Mouse (Mus musculus) neural tube, embryonic 13.5 days (tissue): ENCODE measurements at regions not wholly inside any gene's neighbourhood (a gene's known extent, or its start where the extent isn't known, plus 50 kb on each side); places are given as distances from the start of the nearest gene placed in this dataset.
A peak's percentile ranks its signal among the peaks of the same experiment; 100 is the strongest.

Source experiments
- ATAC-seq: fragments of 200-750 bp; cut with Nextera tagmentation; 2 replicates; pipeline ENCODE4 v1.8.0; 2017; ENCODE audit warnings: low read depth, mild to moderate bottlenecking, moderate TSS enrichment, moderate library complexity
- H3K27ac ChIP-seq: fragments of 300-500 bp; sonication (generic); replicated peaks from 2 replicates; pipeline ENCODE4 v1.5.1; 2015; ENCODE audit warnings: moderate library complexity, mild to moderate bottlenecking, inconsistent platforms
- H3K27me3 ChIP-seq: fragments of 300-500 bp; sonication (generic); 2 replicates; pipeline ENCODE4 v1.6.1; 2015; ENCODE audit warnings: mild to moderate bottlenecking, inconsistent platforms
- H3K36me3 ChIP-seq: fragments of 300-500 bp; sonication (generic); 2 replicates; pipeline ENCODE4 v1.6.1; 2015; ENCODE audit warnings: mild to moderate bottlenecking, inconsistent platforms
- H3K4me1 ChIP-seq: fragments of 300-500 bp; sonication (generic); replicated peaks from 2 replicates; pipeline ENCODE4 v1.6.1; 2015; ENCODE audit warnings: inconsistent platforms
- H3K4me2 ChIP-seq: fragments of 300-500 bp; sonication (generic); 2 replicates; pipeline ENCODE4 v1.6.1; 2015; ENCODE audit warnings: inconsistent platforms, mild to moderate bottlenecking, moderate library complexity
- H3K4me3 ChIP-seq: fragments of 300-500 bp; sonication (generic); 2 replicates; pipeline ENCODE4 v1.5.1; 2015; ENCODE audit warnings: mild to moderate bottlenecking, inconsistent platforms
- H3K9ac ChIP-seq: fragments of 300-500 bp; sonication (generic); 2 replicates; pipeline ENCODE4 v1.6.1; 2015; ENCODE audit warnings: moderate library complexity, mild to moderate bottlenecking, inconsistent platforms
- H3K9me3 ChIP-seq: fragments of 300-500 bp; sonication (generic); 2 replicates; pipeline ENCODE4 v1.6.1; 2016; ENCODE audit warnings: inconsistent platforms
- WGBS: fragments of 180-500 bp; shearing (Covaris S2); methylation state at CpG from one replicate; pipeline ENCODE4 v1.1.7; 2015; 5-methylcytosine and 5-hydroxymethylcytosine counted together

GRCm38 (mm10) chr15:59804821-59805220 is 211.6 kb downstream of the 4933412E24Rik start:
- H3K27me3 ChIP-seq = no peaks in the 10 kb centered on the region
- no peak overlapping the region for H3K9ac ChIP-seq
- no peaks in the 10 kb centered on the region for H3K36me3 ChIP-seq
- 86% methylated on average over 2 of the region's 2 CpGs for WGBS
- no peaks in the 10 kb centered on the region for H3K4me1 ChIP-seq
- H3K4me2 ChIP-seq = no peak overlapping the region
- no peak for ATAC-seq
- peaks cover 4% of the 10 kb centered on the region; the same call in 1 of the 2 replicates for H3K9me3 ChIP-seq
- H3K27ac ChIP-seq = no peak overlapping the region
- no peak overlapping the region for H3K4me3 ChIP-seq

GRCm38 (mm10) chr15:59804394-59804793 is 212.0 kb downstream of the 4933412E24Rik start:
- Histone ChIP-seq H3K27ac (no peak overlapping the region), H3K36me3 (no peaks in the 10 kb centered on the region), H3K4me2 (no peak overlapping the region), H3K4me3 (no peak overlapping the region), H3K4me1 (no peaks in the 10 kb centered on the region), H3K9ac (no peak overlapping the region), H3K9me3 (peaks cover under 1% of the 10 kb centered on the region; the same call in 1 of the 2 replicates), H3K27me3 (no peaks in the 10 kb centered on the region)
- ATAC-seq = no peak
- WGBS = 88% methylated on average over 7 of the region's 7 CpGs

DNA sequence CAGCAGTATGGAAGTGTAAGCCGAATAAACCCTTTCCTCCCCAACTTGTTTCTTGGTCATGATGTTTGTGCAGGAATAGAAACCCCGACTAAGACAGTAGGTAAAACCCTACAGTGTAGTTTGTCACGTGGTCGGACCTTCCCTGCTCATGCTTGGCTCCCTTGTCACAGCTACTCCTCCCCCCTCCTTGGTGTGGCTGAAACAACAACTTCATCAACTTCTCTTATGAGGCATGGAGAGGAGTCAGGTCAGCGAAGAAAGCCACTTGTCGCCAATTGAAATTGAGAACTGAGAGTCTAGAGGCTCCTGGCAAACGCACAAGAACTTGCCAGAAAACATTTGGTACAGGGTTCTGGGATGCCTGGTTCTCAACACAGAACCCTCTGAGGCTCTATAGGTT is 214.1 kb downstream of the 4933412E24Rik start:
- H3K4me1 ChIP-seq = no peaks in the 10 kb centered on the region
- no peak overlapping the region for H3K9ac ChIP-seq
- WGBS = 91% methylated on average over 6 of the region's 7 CpGs
- H3K27me3 ChIP-seq = no peaks in the 10 kb centered on the region
- no peak overlapping the region for H3K4me3 ChIP-seq
- no peak overlapping the region for H3K27ac ChIP-seq
- no peaks in the 10 kb centered on the region for H3K36me3 ChIP-seq
- no peak overlapping the region for H3K4me2 ChIP-seq
- no peaks in the 10 kb centered on the region for H3K9me3 ChIP-seq
- ATAC-seq = no peak

DNA sequence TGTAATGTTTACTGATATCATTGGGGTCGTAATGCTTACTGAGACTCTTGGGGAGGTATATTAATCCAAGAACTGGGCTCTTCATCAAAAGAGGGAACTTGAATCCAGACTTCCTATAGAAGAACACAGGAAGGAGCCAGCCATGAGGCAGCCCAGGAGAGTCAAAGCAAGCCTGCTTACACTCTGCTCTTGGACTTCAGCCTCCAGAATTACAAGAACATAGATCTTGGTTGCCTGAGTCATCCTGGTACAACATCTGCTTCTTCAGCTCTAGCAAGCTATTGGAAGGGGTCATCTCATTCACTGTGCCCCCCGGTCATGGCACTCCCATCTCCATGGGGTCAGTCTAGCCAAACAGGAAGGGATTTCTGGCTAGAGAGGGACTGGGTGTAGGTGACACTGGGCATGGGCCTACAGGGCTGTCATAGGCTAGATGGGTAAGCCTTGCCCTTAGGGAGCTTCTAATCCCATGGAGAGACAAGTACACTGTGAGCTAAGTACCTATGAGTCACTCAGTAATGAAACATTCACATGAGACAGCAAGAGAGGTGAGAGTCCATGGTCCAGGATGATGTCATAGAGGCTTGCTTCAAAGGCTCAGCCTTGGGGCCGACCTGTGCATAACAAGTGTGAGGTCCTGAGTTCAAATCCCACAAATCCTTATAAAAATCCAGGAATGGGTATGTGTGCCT is 217.1 kb downstream of the 4933412E24Rik start:
- no peaks in the 10 kb centered on the region for H3K27me3 ChIP-seq
- H3K4me2 ChIP-seq = no peak overlapping the region
- no peaks in the 10 kb centered on the region for H3K9me3 ChIP-seq
- WGBS = 93% methylated on average over 3 of the region's 3 CpGs
- no peak overlapping the region for H3K9ac ChIP-seq
- no peak for ATAC-seq
- H3K36me3 ChIP-seq = no peaks in the 10 kb centered on the region
- H3K27ac ChIP-seq = no peak overlapping the region
- no peak overlapping the region for H3K4me3 ChIP-seq
- H3K4me1 ChIP-seq = no peaks in the 10 kb centered on the region

GRCm38 (mm10) chr15:59798486-59798885 is 217.9 kb downstream of the 4933412E24Rik start:
- no peak overlapping the region for H3K4me3 ChIP-seq
- H3K4me1 ChIP-seq = no peaks in the 10 kb centered on the region
- H3K27me3 ChIP-seq = no peaks in the 10 kb centered on the region
- no peaks in the 10 kb centered on the region for H3K36me3 ChIP-seq
- H3K9me3 ChIP-seq = no peaks in the 10 kb centered on the region
- H3K27ac ChIP-seq = no peak overlapping the region
- no peak overlapping the region for H3K4me2 ChIP-seq
- H3K9ac ChIP-seq = no peak overlapping the region
- no peak for ATAC-seq

DNA sequence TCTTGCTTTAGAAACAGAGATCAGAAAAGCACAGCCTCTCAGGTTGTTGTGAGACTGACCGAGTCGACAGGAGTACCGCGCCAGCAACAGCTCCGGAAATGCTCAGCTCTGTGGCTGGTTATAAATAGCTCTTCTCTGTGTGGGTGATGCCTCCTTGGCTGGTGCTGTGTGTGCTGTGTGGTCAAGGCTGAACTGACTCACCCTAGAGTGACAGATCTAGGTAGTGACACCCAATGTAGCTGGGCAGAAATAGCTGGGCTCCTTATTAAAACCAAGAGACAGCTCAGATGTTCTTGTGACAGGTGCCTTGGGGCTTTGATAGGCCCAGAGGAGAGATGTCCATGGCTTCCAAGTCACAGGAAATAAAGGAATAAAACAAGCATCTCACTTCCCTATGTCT is 220.7 kb downstream of the 4933412E24Rik start:
- Histone ChIP-seq H3K4me1 (no peaks in the 10 kb centered on the region), H3K4me2 (no peak overlapping the region), H3K4me3 (no peak overlapping the region), H3K9me3 (no peaks in the 10 kb centered on the region), H3K27me3 (no peaks in the 10 kb centered on the region), H3K36me3 (no peaks in the 10 kb centered on the region), H3K9ac (no peak overlapping the region), H3K27ac (no peak overlapping the region)
- WGBS = 91% methylated on average over 5 of the region's 5 CpGs
- no peak for ATAC-seq

GRCm38 (mm10) chr15:59794871-59795270 is 221.5 kb downstream of the 4933412E24Rik start:
- no peak overlapping the region for H3K9ac ChIP-seq
- H3K4me2 ChIP-seq = no peak overlapping the region
- no peaks in the 10 kb centered on the region for H3K9me3 ChIP-seq
- H3K27me3 ChIP-seq = no peaks in the 10 kb centered on the region
- 86% methylated on average over 6 of the region's 6 CpGs for WGBS
- no peak overlapping the region for H3K27ac ChIP-seq
- no peak for ATAC-seq
- H3K4me1 ChIP-seq = no peaks in the 10 kb centered on the region
- no peak overlapping the region for H3K4me3 ChIP-seq
- H3K36me3 ChIP-seq = no peaks in the 10 kb centered on the region

- H3K4me2 ChIP-seq = no peak overlapping the region
- H3K27ac ChIP-seq = no peak overlapping the region
- WGBS = 88% methylated on average over 4 of the region's 4 CpGs
- H3K9me3 ChIP-seq = peaks cover 5% of the 10 kb centered on the region; the same call in 1 of the 2 replicates
- H3K27me3 ChIP-seq = no peaks in the 10 kb centered on the region
- H3K9ac ChIP-seq = no peak overlapping the region
- H3K4me3 ChIP-seq = no peak overlapping the region
- no peak for ATAC-seq
- no peaks in the 10 kb centered on the region for H3K36me3 ChIP-seq
- H3K4me1 ChIP-seq = peaks cover 23% of the 10 kb centered on the region
These were observed 229.5 kb downstream of the 4933412E24Rik start for GRCm38 (mm10) chr15:59786706-59787425.

- Histone ChIP-seq H3K9ac (no peak overlapping the region), H3K9me3 (peaks cover 5% of the 10 kb centered on the region; the same call in 1 of the 2 replicates), H3K27ac (no peak overlapping the region), H3K36me3 (no peaks in the 10 kb centered on the region), H3K4me2 (no peak overlapping the region), H3K4me3 (no peak overlapping the region), H3K27me3 (no peaks in the 10 kb centered on the region), H3K4me1 (peaks cover 23% of the 10 kb centered on the region)
- WGBS = 88% methylated on average over 5 of the region's 5 CpGs
- ATAC-seq = no peak
These were observed 230.4 kb downstream of the 4933412E24Rik start for GRCm38 (mm10) chr15:59785981-59786380.

- Histone ChIP-seq H3K4me1 (peaks cover 23% of the 10 kb centered on the region), H3K9me3 (peaks cover 5% of the 10 kb centered on the region; the same call in 1 of the 2 replicates), H3K9ac (no peak overlapping the region)
These were observed 231.9 kb downstream of the 4933412E24Rik start for GRCm38 (mm10) chr15:59784556-59784929.

GRCm38 (mm10) chr15:59783782-59784555 is 232.4 kb downstream of the 4933412E24Rik start:
- Histone ChIP-seq H3K9ac (peak overlapping the region; percentile 43), H3K4me2 (peak overlapping the region; percentile 49), H3K4me1 (peaks cover 23% of the 10 kb centered on the region), H3K36me3 (no peaks in the 10 kb centered on the region), H3K4me3 (peak overlapping the region; percentile 13), H3K9me3 (peaks cover 5% of the 10 kb centered on the region; the same call in 1 of the 2 replicates), H3K27ac (peak overlapping the region; percentile 73), H3K27me3 (no peaks in the 10 kb centered on the region)
- peak; percentile 72 for ATAC-seq
- WGBS = 14% methylated on average over 22 of the region's 22 CpGs

More at GRCm38 (mm10) chr15:59784556-59784929, 231.9 kb downstream of the 4933412E24Rik start:
- no peak overlapping the region for H3K4me3 ChIP-seq
- H3K4me2 ChIP-seq = peak overlapping the region; percentile 49
- 59% methylated on average over 8 of the region's 8 CpGs for WGBS
- ATAC-seq = 0 out of 2 replicates have a peak, but pooled peaks have one; percentile 14
- no peaks in the 10 kb centered on the region for H3K36me3 ChIP-seq
- no peaks in the 10 kb centered on the region for H3K27me3 ChIP-seq
- H3K27ac ChIP-seq = peak overlapping the region; percentile 73; the same call in 1 of the 2 replicates

- peak; percentile 46 for ATAC-seq
- WGBS = 2% methylated on average over 6 of the region's 6 CpGs
- H3K4me1 ChIP-seq = peaks cover 23% of the 10 kb centered on the region
- peak overlapping the region; percentile 73; the same call in 1 of the 2 replicates for H3K27ac ChIP-seq
- no peak overlapping the region for H3K9ac ChIP-seq
- peak overlapping the region; percentile 13; the same call in 1 of the 2 replicates for H3K4me3 ChIP-seq
- no peaks in the 10 kb centered on the region for H3K27me3 ChIP-seq
- H3K36me3 ChIP-seq = no peaks in the 10 kb centered on the region
- peaks cover 4% of the 10 kb centered on the region; the same call in 1 of the 2 replicates for H3K9me3 ChIP-seq
- peak overlapping the region; percentile 49 for H3K4me2 ChIP-seq
These were observed 233.0 kb downstream of the 4933412E24Rik start for GRCm38 (mm10) chr15:59783393-59783781.
